Mouse (Mus musculus) bone marrow, adult 2 months (tissue): ENCODE results near the gene Gm5155. TPM values are rescaled to one million over a fixed set of nuclear protein-coding genes. Genes with fewer than 3 reads are reported as not detected.
"Not testable (repeated sequence)": the region's sequence is repeated elsewhere in the genome, so short reads cannot be mapped to it uniquely, and the experiment has no call there.

Experiments
- H3K27ac ChIP-seq: fragments of 200-500 bp; 2 replicates; pipeline ENCODE4 v1.5.1; 2012; ENCODE audit warnings: low read depth, mild to moderate bottlenecking, control low read depth, inconsistent platforms, low read length; ENCODE audit not compliant: control insufficient read depth, poor library complexity, insufficient read depth
- H3K4me1 ChIP-seq: fragments of 200-500 bp; 2 replicates; pipeline ENCODE4 v1.6.1; 2011; ENCODE audit warnings: low read length; ENCODE audit not compliant: control insufficient read depth, insufficient read depth
- H3K4me3 ChIP-seq: fragments of 200-500 bp; replicated peaks from 2 replicates; pipeline ENCODE3; 2011; ENCODE audit warnings: mild to moderate bottlenecking, low read depth, low read length, control low read depth; ENCODE audit not compliant: control insufficient read depth
- CTCF ChIP-seq: fragments of 200-500 bp; IDR thresholded peaks from 2 replicates; pipeline ENCODE4 v1.5.1; 2011; ENCODE audit warnings: low read length, control low read depth; ENCODE audit not compliant: control insufficient read depth, insufficient read depth
- POLR2A ChIP-seq: fragments of 200-500 bp; IDR thresholded peaks from 2 replicates; pipeline ENCODE4 v1.6.1; 2011; ENCODE audit warnings: low read depth, mild to moderate bottlenecking, control low read depth, low read length, borderline replicate concordance; ENCODE audit not compliant: control insufficient read depth
- WGBS: fragments of 180-500 bp; shearing (Covaris S2); methylation state at CpG from one replicate; pipeline ENCODE4 v1.1.7; 2018; 5-methylcytosine and 5-hydroxymethylcytosine counted together
- polyA plus RNA-seq: library from polyadenylated mRNA; stranded (reverse); fragments of >200 nt; gene quantifications from 2 replicates; pipeline ENCODE4 v1.2.4, GENCODE M21; 2011; ENCODE audit warnings: low replicate concordance; ENCODE audit not compliant: missing spikeins, insufficient read depth, insufficient read length

The Gm5155 gene
- polyA plus RNA-seq: not detected in 2 replicates

- Histone ChIP-seq H3K27ac (no peak within 1 kb of the TSS), H3K4me1 (no peaks in the 10 kb centered on the region), H3K4me3 (no peak within 1 kb of the TSS)
- TF ChIP-seq POLR2A (no peak), CTCF (no peak)
- WGBS: 83% methylated on average over 1 of the region's 1 CpGs
Observed at GRCm38 (mm10) chr7:17871467-17871866, at the start of gene Gm5155. TSS of gene Gm5155 (plus strand) at chr7:17871767.

- Histone ChIP-seq H3K4me1 (no peaks in the 10 kb centered on the region), H3K4me3 (no peak overlapping the region), H3K27ac (no peak overlapping the region)
- no peak for TF ChIP-seq POLR2A
- no peak for TF ChIP-seq CTCF
- 83% methylated on average over 1 of the region's 1 CpGs for WGBS
Observed at GRCm38 (mm10) chr7:17870776-17871175, 791 bp upstream of the Gm5155 start.

DNA sequence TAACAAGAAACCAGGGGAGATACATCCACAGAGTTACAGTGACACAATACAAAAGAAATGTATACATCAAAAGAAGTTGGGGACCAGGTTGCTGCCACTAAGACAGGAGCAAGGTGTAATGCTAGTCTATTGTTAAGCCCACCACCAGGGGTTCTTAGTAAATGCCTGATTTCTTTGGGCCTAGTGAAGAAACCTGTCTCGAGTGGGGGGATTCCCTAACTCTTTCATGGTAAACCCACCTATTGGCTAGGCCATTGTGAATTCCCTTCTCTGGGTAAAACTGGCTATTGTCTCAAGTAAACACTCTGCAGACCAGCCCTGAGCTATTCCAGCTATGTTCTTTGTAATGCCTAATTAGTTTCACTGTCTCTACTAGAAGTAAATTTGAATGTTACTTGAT is 23.8 kb downstream of the Gm5155 start:
- not testable (repeated sequence) for H3K4me3 ChIP-seq, H3K4me1 ChIP-seq, H3K27ac ChIP-seq
- 71% methylated on average over 1 of the region's 1 CpGs for WGBS

- TF ChIP-seq CTCF: no peak
- TF ChIP-seq POLR2A: no peak
- no peaks in the 10 kb centered on the region for H3K4me1 ChIP-seq
- 59% methylated on average over 6 of the region's 6 CpGs for WGBS
- H3K27ac ChIP-seq: no peak overlapping the region
- H3K4me3 ChIP-seq: no peak overlapping the region
Observed at GRCm38 (mm10) chr7:17903146-17903915, 31.8 kb downstream of the Gm5155 start.

Other genes with a start within 250 kb of the Gm5155 start
- gene Ceacam5, start 158.5 kb upstream of the Gm5155 start, polyA plus RNA-seq: not detected in 2 replicates
- not detected in 2 replicates for gene Ceacam14, start 59.1 kb upstream of the Gm5155 start, polyA plus RNA-seq
- gene Ceacam11, start 100.4 kb downstream of the Gm5155 start, polyA plus RNA-seq: not detected in 2 replicates
- gene Ceacam13, start 138.1 kb downstream of the Gm5155 start, polyA plus RNA-seq: not detected in 2 replicates
- gene Ceacam12, start 194.2 kb downstream of the Gm5155 start, polyA plus RNA-seq: not detected in 2 replicates